Mouse (Mus musculus) heart, adult 2 months (tissue): Measurements from ENCODE around the gene Tnni1.

ENCODE experiments used
- CTCF ChIP-seq: fragments of 200-600 bp; IDR thresholded peaks from 2 replicates; pipeline ENCODE4 v1.8.1; 2022; ENCODE audit warnings: antibody characterized with exemption, mild to moderate bottlenecking, moderate library complexity
- POLR2A ChIP-seq: fragments of 200-500 bp; IDR thresholded peaks from 2 replicates; pipeline ENCODE4 v1.6.1; 2011; ENCODE audit warnings: mild to moderate bottlenecking, low read depth, low read length, control low read depth; ENCODE audit not compliant: insufficient read depth

- no peak for TF ChIP-seq CTCF
- TF ChIP-seq POLR2A = no peak
These were observed 15.2 kb downstream of the Tnni1 start for GRCm38 (mm10) chr1:135794216-135795134.
